Mouse (Mus musculus): ENCODE measurements at regions not wholly inside any gene's neighbourhood (a gene's known extent, or its start where the extent isn't known, plus 50 kb on each side); places are given as distances from the start of the nearest gene placed in this dataset.
"Not testable (repeated sequence)": the region's sequence is repeated elsewhere in the genome, so short reads cannot be mapped to it uniquely, and the experiment has no call there.

GRCm38 (mm10) chr8:88064414-88065110 lies 54.0 kb upstream of the Cnep1r1 start:
- peak overlapping the region; percentile 45; the same call in 1 of the 2 replicates for H3K27ac ChIP-seq
- no peak for TF ChIP-seq CTCF (IDR thresholded peaks at IDR 0.05; ENCODE audit: low read depth)
- H3K36me3 ChIP-seq (ENCODE audit: insufficient read depth, low read length), result no peaks in the 10 kb centered on the region
- H3K4me3 ChIP-seq (ENCODE audit: low read length), result no peak overlapping the region
- 59% methylated on average over 13 of the region's 13 CpGs for WGBS
- DNase-seq (ENCODE audit: low spot score), result peak; percentile 80
- H3K9ac ChIP-seq (replicated peaks; ENCODE audit: low read length), result no peak overlapping the region
- H3K9me3 ChIP-seq (ENCODE audit: low read length), result no peaks in the 10 kb centered on the region
- peak; percentile 45; the same call in 1 of the 2 replicates for ATAC-seq
- H3K27me3 ChIP-seq (ENCODE audit: insufficient read depth, low read length), result no peaks in the 10 kb centered on the region
- peaks cover 4% of the 10 kb centered on the region; the same call in 1 of the 2 replicates for H3K4me1 ChIP-seq (ENCODE audit: insufficient read depth, low read length)
- 0 out of 2 replicates have a peak overlapping the region, but pooled peaks have one; percentile 2 for H3K4me2 ChIP-seq (ENCODE audit: low read depth, low read length)

DNA sequence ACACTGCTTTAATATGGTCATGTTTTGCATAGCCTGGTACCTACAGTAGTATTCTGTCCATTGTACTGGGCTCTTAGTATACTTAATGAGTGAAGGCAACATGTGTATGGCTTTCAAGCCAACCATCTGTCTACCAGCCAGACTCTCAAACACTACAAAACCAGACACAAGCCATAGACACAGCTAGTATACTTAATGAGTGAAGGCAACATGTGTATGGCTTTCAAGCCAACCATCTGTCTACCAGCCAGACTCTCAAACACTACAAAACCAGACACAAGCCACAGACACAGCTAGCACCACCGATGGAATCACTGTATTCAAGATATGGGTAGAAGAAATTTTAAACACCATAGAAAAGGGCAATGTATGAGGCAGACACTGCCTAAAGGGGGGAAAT lies 59.5 kb upstream of the Cnep1r1 start:
- not testable (repeated sequence) for H3K4me1 ChIP-seq (ENCODE audit: insufficient read depth, low read length); H3K9me3 ChIP-seq (ENCODE audit: low read length); H3K27me3 ChIP-seq (ENCODE audit: insufficient read depth, low read length); ATAC-seq; H3K4me2 ChIP-seq (ENCODE audit: low read depth, low read length); H3K4me3 ChIP-seq (ENCODE audit: low read length); DNase-seq (ENCODE audit: low spot score); H3K27ac ChIP-seq; H3K9ac ChIP-seq (replicated peaks; ENCODE audit: low read length); H3K36me3 ChIP-seq (ENCODE audit: insufficient read depth, low read length)
- 88% methylated on average over 1 of the region's 1 CpGs for WGBS

DNA sequence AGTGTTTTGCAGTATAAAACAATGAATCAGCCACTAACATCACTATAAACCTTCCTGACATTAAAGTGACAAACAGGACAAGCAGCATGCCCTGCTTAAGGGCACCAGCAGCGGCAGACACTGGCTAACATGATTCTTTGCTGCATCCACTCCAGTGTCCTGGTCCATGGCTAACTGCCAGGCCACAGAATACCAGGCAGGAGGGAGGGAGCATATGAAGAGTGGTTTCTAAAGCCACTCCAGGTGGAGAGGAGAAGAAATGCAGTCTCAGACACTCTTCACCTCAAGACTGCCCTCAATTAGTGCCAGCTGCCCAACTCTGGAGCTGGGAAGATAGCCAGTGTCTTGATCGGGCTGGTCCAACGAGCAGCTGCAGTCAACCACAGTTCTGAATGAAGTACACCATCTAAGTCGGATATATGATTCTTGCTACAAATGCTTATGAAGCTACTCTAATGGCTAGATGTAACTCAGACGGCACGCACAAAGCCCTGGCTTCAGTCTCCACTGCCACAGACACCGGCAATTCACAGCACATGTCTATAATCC lies 60.8 kb upstream of the Cnep1r1 start:
- Histone ChIP-seq H3K4me3 (ENCODE audit: low read length) (no peak overlapping the region), H3K4me2 (ENCODE audit: low read depth, low read length) (no peak overlapping the region), H3K4me1 (ENCODE audit: insufficient read depth, low read length) (0 out of 2 replicates have a peak, but pooled peaks cover 3% of the 10 kb centered on the region), H3K9me3 (ENCODE audit: low read length) (no peaks in the 10 kb centered on the region), H3K27ac (no peak overlapping the region), H3K27me3 (ENCODE audit: insufficient read depth, low read length) (no peaks in the 10 kb centered on the region), H3K9ac (replicated peaks; ENCODE audit: low read length) (no peak overlapping the region), H3K36me3 (ENCODE audit: insufficient read depth, low read length) (no peaks in the 10 kb centered on the region)
- no peak for ATAC-seq
- TF ChIP-seq CTCF (IDR thresholded peaks at IDR 0.05; ENCODE audit: low read depth), result no peak
- 80% methylated on average over 7 of the region's 7 CpGs for WGBS
- DNase-seq (ENCODE audit: low spot score), result peak; percentile 20

GRCm38 (mm10) chr8:88050651-88051050 lies 67.9 kb upstream of the Cnep1r1 start:
- no peak overlapping the region for H3K4me3 ChIP-seq (ENCODE audit: low read length)
- WGBS, result 82% methylated on average over 10 of the region's 10 CpGs
- H3K27ac ChIP-seq, result no peak overlapping the region
- DNase-seq (ENCODE audit: low spot score), result no peak
- no peak overlapping the region for H3K9ac ChIP-seq (replicated peaks; ENCODE audit: low read length)
- no peak for ATAC-seq
- no peaks in the 10 kb centered on the region for H3K4me1 ChIP-seq (ENCODE audit: insufficient read depth, low read length)
- no peaks in the 10 kb centered on the region for H3K9me3 ChIP-seq (ENCODE audit: low read length)
- no peak for TF ChIP-seq CTCF (IDR thresholded peaks at IDR 0.05; ENCODE audit: low read depth)
- H3K4me2 ChIP-seq (ENCODE audit: low read depth, low read length), result no peak overlapping the region
- H3K27me3 ChIP-seq (ENCODE audit: insufficient read depth, low read length), result no peaks in the 10 kb centered on the region
- no peaks in the 10 kb centered on the region for H3K36me3 ChIP-seq (ENCODE audit: insufficient read depth, low read length)

GRCm38 (mm10) chr8:88049091-88049490 lies 69.5 kb upstream of the Cnep1r1 start:
- Histone ChIP-seq H3K36me3 (ENCODE audit: insufficient read depth, low read length) (no peaks in the 10 kb centered on the region), H3K9me3 (ENCODE audit: low read length) (no peaks in the 10 kb centered on the region), H3K4me3 (ENCODE audit: low read length) (no peak overlapping the region), H3K4me2 (ENCODE audit: low read depth, low read length) (no peak overlapping the region), H3K27me3 (ENCODE audit: insufficient read depth, low read length) (no peaks in the 10 kb centered on the region), H3K27ac (no peak overlapping the region), H3K4me1 (ENCODE audit: insufficient read depth, low read length) (no peaks in the 10 kb centered on the region), H3K9ac (replicated peaks; ENCODE audit: low read length) (no peak overlapping the region)
- ATAC-seq (no peak), DNase-seq (ENCODE audit: low spot score) (peak; percentile 35)
- no peak for TF ChIP-seq CTCF (IDR thresholded peaks at IDR 0.05; ENCODE audit: low read depth)
- 66% methylated on average over 5 of the region's 5 CpGs for WGBS

GRCm38 (mm10) chr8:88045995-88046394 lies 72.6 kb upstream of the Cnep1r1 start:
- Histone ChIP-seq H3K4me2 (ENCODE audit: low read depth, low read length) (no peak overlapping the region), H3K4me1 (ENCODE audit: insufficient read depth, low read length) (no peaks in the 10 kb centered on the region), H3K36me3 (ENCODE audit: insufficient read depth, low read length) (no peaks in the 10 kb centered on the region), H3K9me3 (ENCODE audit: low read length) (no peaks in the 10 kb centered on the region), H3K27ac (no peak overlapping the region), H3K9ac (replicated peaks; ENCODE audit: low read length) (no peak overlapping the region), H3K27me3 (ENCODE audit: insufficient read depth, low read length) (no peaks in the 10 kb centered on the region), H3K4me3 (ENCODE audit: low read length) (no peak overlapping the region)
- ATAC-seq (no peak), DNase-seq (ENCODE audit: low spot score) (no peak)
- WGBS, result 85% methylated on average over 4 of the region's 4 CpGs
- TF ChIP-seq CTCF (IDR thresholded peaks at IDR 0.05; ENCODE audit: low read depth), result no peak

GRCm38 (mm10) chr8:88039286-88039685 lies 79.3 kb upstream of the Cnep1r1 start:
- Histone ChIP-seq H3K27ac (no peak overlapping the region), H3K9me3 (ENCODE audit: low read length) (no peaks in the 10 kb centered on the region), H3K36me3 (ENCODE audit: insufficient read depth, low read length) (no peaks in the 10 kb centered on the region), H3K4me3 (ENCODE audit: low read length) (no peak overlapping the region), H3K4me2 (ENCODE audit: low read depth, low read length) (no peak overlapping the region), H3K9ac (replicated peaks; ENCODE audit: low read length) (no peak overlapping the region), H3K4me1 (ENCODE audit: insufficient read depth, low read length) (no peaks in the 10 kb centered on the region), H3K27me3 (ENCODE audit: insufficient read depth, low read length) (no peaks in the 10 kb centered on the region)
- peak; percentile 51 for DNase-seq (ENCODE audit: low spot score)
- WGBS, result 32% methylated on average over 6 of the region's 6 CpGs
- peak; percentile 70 for ATAC-seq
- no peak for TF ChIP-seq CTCF (IDR thresholded peaks at IDR 0.05; ENCODE audit: low read depth)
